Mouse (Mus musculus) erythroblast, embryonic 14.5 days (primary cell): ENCODE data around the gene Gm10718.
"Not testable (repeated sequence)": the region's sequence is repeated elsewhere in the genome, so short reads cannot be mapped to it uniquely, and the experiment has no call there.

Experiments
- GATA1 ChIP-seq: IDR thresholded peaks from 2 replicates; pipeline ENCODE4 v1.6.1; 2012; ENCODE audit warnings: low read length, inconsistent platforms, mixed read lengths
- TAL1 ChIP-seq: IDR thresholded peaks from 3 replicates; pipeline ENCODE4 v1.6.1; 2012; ENCODE audit warnings: low read length, inconsistent platforms, mixed read lengths

GRCm38 (mm10) chr9:3030677-3031318, 7.5 kb downstream of the Gm10718 start:
- TF ChIP-seq GATA1, TAL1: not testable (repeated sequence)
